Mouse (Mus musculus) kidney, embryonic 16.5 days (tissue): ENCODE measurements at regions not wholly inside any gene's neighbourhood (a gene's known extent, or its start where the extent isn't known, plus 50 kb on each side); places are given as distances from the start of the nearest gene placed in this dataset.

Experiments used
- ATAC-seq: fragments of 200-750 bp; cut with Nextera tagmentation; 2 replicates; pipeline ENCODE4 v1.8.0; 2017; ENCODE audit warnings: moderate TSS enrichment; ENCODE audit not compliant: low FRiP score, low TSS enrichment
- H3K27ac ChIP-seq: fragments of 300-500 bp; sonication (generic); 2 replicates; pipeline ENCODE4 v1.5.1; 2014; ENCODE audit warnings: low read length
- H3K27me3 ChIP-seq: fragments of 300-500 bp; sonication (generic); 2 replicates; pipeline ENCODE4 v1.6.1; 2014; ENCODE audit warnings: low read length, control low read depth, mixed read lengths; ENCODE audit not compliant: insufficient read depth
- H3K36me3 ChIP-seq: fragments of 300-500 bp; sonication (generic); 2 replicates; pipeline ENCODE4 v1.6.1; 2014; ENCODE audit warnings: low read length, control low read depth, mixed read lengths; ENCODE audit not compliant: insufficient read depth
- H3K4me1 ChIP-seq: fragments of 300-500 bp; sonication (generic); 2 replicates; pipeline ENCODE4 v1.6.1; 2014; ENCODE audit warnings: low read length, control low read depth, mixed read lengths; ENCODE audit not compliant: insufficient read depth
- H3K4me2 ChIP-seq: fragments of 300-500 bp; sonication (generic); replicated peaks from 2 replicates; pipeline ENCODE4 v1.6.1; 2014; ENCODE audit warnings: low read depth, low read length
- H3K4me3 ChIP-seq: fragments of 300-500 bp; sonication (generic); 2 replicates; pipeline ENCODE4 v1.5.1; 2014; ENCODE audit warnings: mild to moderate bottlenecking, low read length
- H3K9ac ChIP-seq: fragments of 300-500 bp; sonication (generic); replicated peaks from 2 replicates; pipeline ENCODE4 v1.6.1; 2014; ENCODE audit warnings: low read length
- H3K9me3 ChIP-seq: fragments of 300-500 bp; sonication (generic); 2 replicates; pipeline ENCODE4 v1.6.1; 2016; ENCODE audit warnings: low read length, control low read depth
- WGBS: fragments of 180-500 bp; shearing (Covaris S2); extraction: QIAGEN DNeasy Blood & Tissue Kit; methylation state at CpG from one replicate; pipeline ENCODE4 v1.1.7; 2014; 5-methylcytosine and 5-hydroxymethylcytosine counted together

DNA sequence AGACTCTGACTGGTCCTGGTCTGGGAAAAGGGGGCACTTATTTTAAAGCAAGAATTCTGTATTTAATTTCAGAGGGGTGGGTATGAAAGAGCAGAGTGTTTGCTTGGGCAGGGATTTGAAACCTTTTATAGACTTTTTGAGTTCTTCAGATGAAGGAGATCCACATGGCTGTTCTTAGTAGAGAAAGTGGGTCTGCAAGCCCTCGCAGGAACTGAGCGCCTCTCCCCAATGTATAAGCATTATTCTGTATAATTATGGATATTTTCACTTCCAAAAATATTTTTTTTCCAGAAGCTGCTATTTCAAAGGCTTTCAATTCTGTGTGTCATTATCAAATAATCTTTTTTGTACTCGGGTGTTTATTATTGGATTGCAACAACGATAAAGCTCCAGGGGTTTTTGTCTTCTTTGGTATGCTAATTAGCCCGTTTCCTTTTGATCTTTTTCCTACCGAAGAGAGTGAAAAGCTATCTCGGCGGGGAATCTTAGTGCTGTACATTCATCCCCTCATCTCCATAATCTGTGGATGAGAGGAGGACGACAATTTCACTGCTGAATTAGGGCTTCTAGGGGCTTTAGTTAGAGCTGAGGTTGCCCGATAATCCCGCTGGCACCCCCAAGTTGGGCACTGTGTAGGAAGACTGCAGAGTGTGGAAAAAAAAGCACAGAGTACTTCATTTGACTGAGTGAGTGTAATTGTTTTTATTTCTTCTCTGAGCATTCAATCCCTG, 186.7 kb downstream of the Olfm4 start:
- H3K4me3 ChIP-seq, result no peak overlapping the region
- H3K27ac ChIP-seq, result no peak overlapping the region
- no peaks in the 10 kb centered on the region for H3K27me3 ChIP-seq
- H3K4me1 ChIP-seq, result 0 out of 2 replicates have a peak, but pooled peaks cover 5% of the 10 kb centered on the region
- H3K36me3 ChIP-seq, result no peaks in the 10 kb centered on the region
- no peak overlapping the region for H3K4me2 ChIP-seq
- no peaks in the 10 kb centered on the region for H3K9me3 ChIP-seq
- no peak for ATAC-seq
- WGBS, result 22% methylated on average over 11 of the region's 11 CpGs
- H3K9ac ChIP-seq, result no peak overlapping the region

DNA sequence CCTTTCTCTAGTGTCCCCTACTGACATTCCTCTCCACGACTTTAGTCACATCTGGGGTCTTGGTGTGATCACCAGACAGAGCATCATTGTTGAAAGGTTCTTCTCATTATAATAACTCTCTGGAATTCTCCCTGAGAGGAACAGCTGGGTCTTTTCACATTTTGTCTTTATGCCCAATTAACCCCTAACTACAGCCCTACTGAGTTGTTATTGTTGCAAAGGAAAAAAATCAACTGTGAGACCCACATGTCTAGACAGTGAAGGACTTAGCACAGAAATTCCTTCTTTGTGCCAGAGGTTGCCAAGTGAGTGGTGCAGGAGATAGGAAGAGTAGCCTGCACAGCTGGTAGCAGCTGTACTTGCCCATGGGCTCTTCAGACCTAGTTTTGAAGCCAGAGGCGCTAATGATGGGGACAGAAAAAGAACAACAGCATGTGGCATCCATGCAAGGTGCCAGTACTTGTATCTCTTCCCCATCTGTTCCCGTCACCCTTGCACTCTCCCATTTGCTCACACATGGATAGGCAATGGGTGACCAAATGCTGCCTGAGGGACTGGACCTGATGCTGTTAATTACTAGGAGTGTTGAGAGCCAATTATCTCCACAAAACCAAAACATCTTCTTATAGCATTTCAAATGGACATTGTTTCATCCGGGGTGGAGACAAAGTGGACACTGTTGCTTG, 189.1 kb downstream of the Olfm4 start:
- Histone ChIP-seq H3K27ac (no peak overlapping the region), H3K4me2 (no peak overlapping the region), H3K27me3 (no peaks in the 10 kb centered on the region), H3K9ac (no peak overlapping the region), H3K4me3 (no peak overlapping the region), H3K4me1 (0 out of 2 replicates have a peak, but pooled peaks cover 5% of the 10 kb centered on the region), H3K36me3 (no peaks in the 10 kb centered on the region), H3K9me3 (no peaks in the 10 kb centered on the region)
- 23% methylated on average over 4 of the region's 4 CpGs for WGBS
- ATAC-seq, result peak; percentile 49; the same call in 1 of the 2 replicates

GRCm38 (mm10) chr14:80176464-80176863, 192.6 kb downstream of the Olfm4 start:
- Histone ChIP-seq H3K4me1 (0 out of 2 replicates have a peak, but pooled peaks cover 5% of the 10 kb centered on the region), H3K27me3 (no peaks in the 10 kb centered on the region), H3K4me2 (no peak overlapping the region), H3K27ac (no peak overlapping the region), H3K4me3 (no peak overlapping the region), H3K9ac (no peak overlapping the region), H3K36me3 (no peaks in the 10 kb centered on the region), H3K9me3 (no peaks in the 10 kb centered on the region)
- ATAC-seq, result peak; percentile 82
- 12% methylated on average over 6 of the region's 6 CpGs for WGBS

DNA sequence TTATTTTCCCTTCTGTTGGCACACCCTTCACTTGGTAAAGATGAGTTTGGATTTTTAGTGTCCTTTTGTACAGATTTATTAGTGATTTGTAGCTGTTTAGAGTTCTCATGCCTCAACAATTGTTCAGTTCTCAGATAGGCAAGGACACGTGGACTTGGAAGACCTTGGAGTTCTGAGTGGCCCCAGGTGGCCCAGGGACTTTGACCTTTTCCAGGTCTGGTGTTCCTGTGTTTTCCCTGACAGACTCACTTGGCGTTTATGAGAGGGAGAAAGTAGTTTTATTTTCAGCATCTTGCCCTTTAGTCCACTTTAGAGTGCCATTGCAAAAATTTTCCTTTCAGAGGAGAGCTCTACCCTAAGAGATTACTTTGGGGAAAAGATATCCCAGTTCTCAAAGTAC, 211.2 kb downstream of the Olfm4 start:
- Histone ChIP-seq H3K9me3 (no peaks in the 10 kb centered on the region), H3K36me3 (no peaks in the 10 kb centered on the region), H3K27ac (no peak overlapping the region), H3K9ac (no peak overlapping the region), H3K4me1 (no peaks in the 10 kb centered on the region), H3K4me3 (no peak overlapping the region), H3K27me3 (no peaks in the 10 kb centered on the region), H3K4me2 (no peak overlapping the region)
- WGBS, result 11% methylated on average over 2 of the region's 2 CpGs
- ATAC-seq, result no peak

- Histone ChIP-seq H3K36me3 (no peaks in the 10 kb centered on the region), H3K4me3 (no peak overlapping the region), H3K4me1 (no peaks in the 10 kb centered on the region), H3K27ac (no peak overlapping the region), H3K9me3 (no peaks in the 10 kb centered on the region), H3K9ac (no peak overlapping the region), H3K27me3 (no peaks in the 10 kb centered on the region; the same call in 1 of the 2 replicates), H3K4me2 (no peak overlapping the region)
- no peak for ATAC-seq
- WGBS, result 30% methylated on average over 2 of the region's 2 CpGs
These were observed 229.0 kb downstream of the Olfm4 start for GRCm38 (mm10) chr14:80212916-80213315.

GRCm38 (mm10) chr14:80213666-80214065, 229.8 kb downstream of the Olfm4 start:
- no peaks in the 10 kb centered on the region; the same call in 1 of the 2 replicates for H3K27me3 ChIP-seq
- ATAC-seq, result no peak
- H3K4me2 ChIP-seq, result no peak overlapping the region
- H3K27ac ChIP-seq, result no peak overlapping the region
- no peaks in the 10 kb centered on the region for H3K36me3 ChIP-seq
- H3K4me1 ChIP-seq, result no peaks in the 10 kb centered on the region
- no peaks in the 10 kb centered on the region for H3K9me3 ChIP-seq
- H3K4me3 ChIP-seq, result no peak overlapping the region
- 36% methylated on average over 9 of the region's 9 CpGs for WGBS
- no peak overlapping the region for H3K9ac ChIP-seq

GRCm38 (mm10) chr14:80215960-80216552, 232.2 kb downstream of the Olfm4 start:
- Histone ChIP-seq H3K27me3 (no peaks in the 10 kb centered on the region; the same call in 1 of the 2 replicates), H3K9ac (no peak overlapping the region), H3K4me2 (no peak overlapping the region), H3K4me3 (no peak overlapping the region), H3K4me1 (no peaks in the 10 kb centered on the region), H3K9me3 (no peaks in the 10 kb centered on the region), H3K36me3 (no peaks in the 10 kb centered on the region), H3K27ac (no peak overlapping the region)
- WGBS, result 11% methylated on average over 6 of the region's 6 CpGs
- peak; percentile 89 for ATAC-seq

GRCm38 (mm10) chr14:80232066-80232465, 248.2 kb downstream of the Olfm4 start:
- H3K36me3 ChIP-seq, result no peaks in the 10 kb centered on the region
- 82% methylated on average over 3 of the region's 3 CpGs for WGBS
- H3K27me3 ChIP-seq, result no peaks in the 10 kb centered on the region
- H3K4me3 ChIP-seq, result no peak overlapping the region
- H3K4me2 ChIP-seq, result no peak overlapping the region
- no peaks in the 10 kb centered on the region for H3K4me1 ChIP-seq
- no peak overlapping the region for H3K9ac ChIP-seq
- no peaks in the 10 kb centered on the region for H3K9me3 ChIP-seq
- no peak overlapping the region for H3K27ac ChIP-seq
- ATAC-seq, result no peak

DNA sequence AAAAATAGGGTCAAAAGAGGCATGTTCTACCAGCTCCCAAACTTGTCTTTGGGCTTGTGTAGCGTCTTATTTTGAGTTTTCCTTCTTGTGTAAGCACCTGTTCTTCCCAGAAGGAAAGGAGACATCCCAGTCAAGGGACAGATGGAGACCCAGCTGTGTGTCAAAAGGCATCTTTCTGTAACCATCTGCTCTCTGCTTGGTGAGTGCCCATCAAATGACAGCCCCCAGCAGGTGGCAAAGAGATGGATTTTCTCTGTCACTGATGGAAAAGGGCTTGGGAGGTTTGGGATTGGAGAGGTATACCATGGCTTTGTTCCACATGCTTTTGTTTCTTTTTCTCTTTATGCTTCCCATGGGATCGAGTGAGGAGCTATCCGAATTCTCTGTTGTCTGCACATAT, 249.1 kb downstream of the Olfm4 start:
- no peaks in the 10 kb centered on the region for H3K4me1 ChIP-seq
- H3K9ac ChIP-seq, result no peak overlapping the region
- no peaks in the 10 kb centered on the region for H3K27me3 ChIP-seq
- no peak for ATAC-seq
- WGBS, result 85% methylated on average over 3 of the region's 3 CpGs
- no peak overlapping the region for H3K27ac ChIP-seq
- H3K36me3 ChIP-seq, result no peaks in the 10 kb centered on the region
- no peak overlapping the region for H3K4me3 ChIP-seq
- H3K4me2 ChIP-seq, result no peak overlapping the region
- H3K9me3 ChIP-seq, result no peaks in the 10 kb centered on the region

DNA sequence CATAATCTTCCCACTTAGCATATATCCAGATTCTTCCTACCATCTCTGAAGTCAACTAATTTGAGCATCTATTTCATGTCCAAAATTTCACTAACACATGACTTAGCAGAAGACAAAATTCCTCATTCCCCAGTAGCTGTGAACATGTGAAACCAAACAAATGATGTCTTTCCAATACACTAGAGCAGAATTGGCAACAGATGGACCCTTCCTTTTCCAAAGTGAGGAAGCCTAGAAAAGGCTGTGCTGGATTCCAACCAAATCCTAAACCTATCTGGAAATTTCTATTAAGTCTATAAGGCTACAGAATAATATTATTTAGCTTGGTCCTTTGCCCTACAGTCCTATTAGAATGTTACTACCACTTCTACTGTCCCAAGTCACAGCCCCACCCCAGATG, 253.3 kb downstream of the Olfm4 start:
- ATAC-seq, result no peak
- H3K36me3 ChIP-seq, result no peaks in the 10 kb centered on the region
- no peaks in the 10 kb centered on the region for H3K9me3 ChIP-seq
- no peak overlapping the region for H3K4me2 ChIP-seq
- no peak overlapping the region for H3K4me3 ChIP-seq
- H3K4me1 ChIP-seq, result no peaks in the 10 kb centered on the region
- H3K27me3 ChIP-seq, result no peaks in the 10 kb centered on the region
- H3K9ac ChIP-seq, result no peak overlapping the region
- no peak overlapping the region for H3K27ac ChIP-seq
